ENCODE assay signal across 9 mouse cellular contexts in the genomic region with DNA sequence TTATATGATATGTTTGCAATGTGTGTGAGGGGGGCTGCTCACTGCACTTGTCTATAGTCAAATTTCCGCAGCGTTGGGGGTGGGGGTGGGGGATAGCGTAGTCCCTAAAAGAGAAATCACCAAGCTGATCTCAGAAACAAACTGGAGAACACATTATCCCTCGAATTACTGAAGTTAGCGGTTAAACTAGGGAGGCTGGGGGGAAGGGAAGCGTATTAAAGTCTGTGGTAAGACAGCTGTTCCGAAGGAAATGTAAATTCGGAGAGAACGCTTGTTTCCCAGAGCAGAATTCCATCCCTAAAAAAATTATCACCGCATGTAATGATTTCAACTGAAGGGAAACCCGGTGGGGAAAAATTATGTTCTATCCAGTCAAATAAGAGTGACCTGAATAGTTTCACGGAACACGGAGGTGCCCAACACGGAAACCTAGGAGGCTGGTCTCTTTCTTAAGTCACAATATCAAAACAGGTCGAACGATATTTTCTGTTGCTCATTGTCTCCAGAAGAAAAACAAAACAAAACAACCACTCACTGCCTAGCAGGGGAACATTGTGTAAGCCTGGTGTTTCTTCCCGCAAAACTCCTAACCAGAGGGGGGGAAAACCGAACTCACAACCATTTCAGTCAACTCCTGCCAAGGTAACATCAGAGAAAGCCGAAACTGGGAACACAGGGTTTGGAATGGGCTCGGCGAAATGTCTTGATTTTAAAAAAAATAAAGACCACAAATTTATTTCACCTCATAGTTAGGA. TPM values are rescaled to one million over a fixed set of nuclear protein-coding genes. Genes with fewer than 3 reads are reported as not detected.
DNase-seq lines count a peak whose midpoint lies in the region; ATAC-seq and TF ChIP-seq lines count a peak whose summit lies in the region.
"Had no signal": no experiment of that assay in that cellular context is flagged by ENCODE, and none has a peak within 500 bp of the region (broad histone marks: within the 10 kb centered on the region; RNA-seq: fewer than 3 reads in every experiment).

No protein-coding gene starts in this region.

- ATAC-seq in lung, embryonic 14.5 days (ENCODE audit: insufficient read depth) = no peak
- ATAC-seq in forebrain, embryonic 14.5 days = no peak
- ATAC-seq in liver, embryonic 12.5 days = no peak
- ATAC-seq in stomach, embryonic 16.5 days (ENCODE audit: insufficient read depth, low FRiP score) = no peak

- no peak overlapping the region for H3K9ac ChIP-seq in lung, embryonic 14.5 days
- no peak overlapping the region for H3K9ac ChIP-seq in forebrain, embryonic 14.5 days (ENCODE audit: low read length)
- no peak overlapping the region for H3K9ac ChIP-seq in liver, embryonic 12.5 days
- no peak overlapping the region for H3K9ac ChIP-seq in stomach, embryonic 16.5 days (ENCODE audit: low read length)

- no peaks in the 10 kb centered on the region for H3K36me3 ChIP-seq in lung, embryonic 14.5 days (ENCODE audit: insufficient read depth)
- no peaks in the 10 kb centered on the region for H3K36me3 ChIP-seq in forebrain, embryonic 14.5 days (ENCODE audit: control insufficient read depth, insufficient read depth, low read length)
- H3K36me3 ChIP-seq in liver, embryonic 12.5 days = no peaks in the 10 kb centered on the region
- H3K36me3 ChIP-seq in stomach, embryonic 16.5 days (ENCODE audit: control insufficient read depth, insufficient read depth, low read length) = no peaks in the 10 kb centered on the region

- DNase-seq in lung, embryonic 14.5 days = peak; percentile 21
- DNase-seq in lung, postnatal 14 days = no peak
- DNase-seq in forebrain, embryonic 14.5 days (ENCODE audit: low spot score) = peak; percentile 37
- no peak for DNase-seq in left cerebral cortex, postnatal 25 days (ENCODE audit: low spot score in 2 of 2)
- no peak for DNase-seq in adrenal gland, adult 18-20 months (ENCODE audit: low spot score in 2 of 2)
- DNase-seq: kidney, adult 2 months had no signal

- H3K27ac ChIP-seq in lung, embryonic 14.5 days (ENCODE audit: low read depth) = no peak overlapping the region
- no peak overlapping the region for H3K27ac ChIP-seq in forebrain, embryonic 14.5 days (ENCODE audit: low read depth, low read length)
- no peak overlapping the region for H3K27ac ChIP-seq in liver, embryonic 12.5 days
- H3K27ac ChIP-seq in stomach, embryonic 16.5 days (ENCODE audit: low read length) = no peak overlapping the region

- H3K4me2 ChIP-seq in lung, embryonic 14.5 days = peak overlapping the region; percentile 96
- H3K4me2 ChIP-seq in forebrain, embryonic 14.5 days (ENCODE audit: low read length) = peak overlapping the region; percentile 96
- H3K4me2 ChIP-seq in liver, embryonic 12.5 days = peak overlapping the region; percentile 61
- H3K4me2 ChIP-seq in stomach, embryonic 16.5 days (ENCODE audit: low read depth, low read length) = peak overlapping the region; percentile 82

- intact Hi-C loops in left cerebral cortex, postnatal 25 days (cut with DNase I) = no loop called here

- no peaks in the 10 kb centered on the region for H3K9me3 ChIP-seq in lung, embryonic 14.5 days (ENCODE audit: low read depth, low read length)
- H3K9me3 ChIP-seq in forebrain, embryonic 14.5 days (replicated peaks; ENCODE audit: control insufficient read depth, low read length) = no peaks in the 10 kb centered on the region
- H3K9me3 ChIP-seq in liver, embryonic 12.5 days (replicated peaks) = no peaks in the 10 kb centered on the region
- H3K9me3 ChIP-seq in stomach, embryonic 16.5 days (replicated peaks; ENCODE audit: control insufficient read depth, low read length) = no peaks in the 10 kb centered on the region

- under 1% methylated on average over 21 of the region's 21 CpGs for WGBS in lung, embryonic 14.5 days
- WGBS in forebrain, embryonic 14.5 days = under 1% methylated on average over 21 of the region's 21 CpGs
- WGBS in liver, embryonic 12.5 days (ENCODE audit: insufficient replicate concordance) = 2% methylated on average over 21 of the region's 21 CpGs
- 1% methylated on average over 21 of the region's 21 CpGs for WGBS in stomach, embryonic 16.5 days

- TF ChIP-seq CTCF in lung, embryonic 14.5 days (IDR thresholded peaks at IDR 0.05; ENCODE audit: low read depth) = no peak

- H3K4me1 ChIP-seq in lung, embryonic 14.5 days (ENCODE audit: insufficient read depth) = 0 out of 2 replicates have a peak, but pooled peaks cover 5% of the 10 kb centered on the region
- H3K4me1 ChIP-seq in forebrain, embryonic 14.5 days (ENCODE audit: control insufficient read depth, insufficient read depth, low read length) = peaks cover 7% of the 10 kb centered on the region; the same call in 1 of the 2 replicates
- peaks cover 15% of the 10 kb centered on the region; the same call in 1 of the 2 replicates for H3K4me1 ChIP-seq in liver, embryonic 12.5 days
- H3K4me1 ChIP-seq in stomach, embryonic 16.5 days (ENCODE audit: control insufficient read depth, insufficient read depth, low read length) = peaks cover 17% of the 10 kb centered on the region

- peaks cover 49% of the 10 kb centered on the region for H3K27me3 ChIP-seq in lung, embryonic 14.5 days (ENCODE audit: insufficient read depth, low read length)
- peaks cover 81% of the 10 kb centered on the region for H3K27me3 ChIP-seq in forebrain, embryonic 14.5 days (replicated peaks; ENCODE audit: control insufficient read depth, insufficient read depth, low read length)
- peaks cover 67% of the 10 kb centered on the region for H3K27me3 ChIP-seq in liver, embryonic 12.5 days (replicated peaks)
- peaks cover 45% of the 10 kb centered on the region for H3K27me3 ChIP-seq in stomach, embryonic 16.5 days (ENCODE audit: control insufficient read depth, insufficient read depth, low read length)

- H3K4me3 ChIP-seq in lung, embryonic 14.5 days (ENCODE audit: low read depth, low read length) = peak overlapping the region; percentile 50
- H3K4me3 ChIP-seq in forebrain, embryonic 14.5 days (ENCODE audit: low read depth, low read length) = peak overlapping the region; percentile 54
- H3K4me3 ChIP-seq in liver, embryonic 12.5 days = peak overlapping the region; percentile 49
- peak overlapping the region; percentile 54 for H3K4me3 ChIP-seq in stomach, embryonic 16.5 days (replicated peaks; ENCODE audit: low read length)

RNA-seq across cellular contexts. Expression of a gene that starts 1.9 kb away (rescaled TPM):
- polyA plus RNA-seq in lung, embryonic 14.5 days (2014; fragmentation: Nextera tagmentation; extraction: Ambion mirVana) = 2.4 and 3.5 TPM in 2 replicates
- polyA plus RNA-seq in forebrain, embryonic 14.5 days (2014; fragmentation: Nextera tagmentation; extraction: Ambion mirVana) = 0.41 and 0.44 TPM in 2 replicates
- 2.7 and 3.9 TPM in 2 replicates for polyA plus RNA-seq in liver, embryonic 12.5 days (2016; fragmentation: Nextera tagmentation; extraction: Ambion mirVana)
- 4.4 and 4.8 TPM in 2 replicates for polyA plus RNA-seq in stomach, embryonic 16.5 days (2015; fragmentation: Nextera tagmentation; extraction: Ambion mirVana)
- total RNA-seq in left cerebral cortex, postnatal 25 days (2021) = 1 to 10 TPM; 2.5 to 4.4 TPM
- 10 to 100 TPM; 18.5 to 29.2 TPM for total RNA-seq in adrenal gland, adult 18-20 months (2021)

RNA-seq across cellular contexts. Expression of a gene that starts 15.9 kb away (rescaled TPM):
- not detected in 2 replicates for polyA plus RNA-seq in lung, embryonic 14.5 days (2014; fragmentation: Nextera tagmentation; extraction: Ambion mirVana)
- not detected in 2 replicates for polyA plus RNA-seq in forebrain, embryonic 14.5 days (2014; fragmentation: Nextera tagmentation; extraction: Ambion mirVana)
- polyA plus RNA-seq in liver, embryonic 12.5 days (2016; fragmentation: Nextera tagmentation; extraction: Ambion mirVana) = not detected in 2 replicates
- not detected in 2 replicates for polyA plus RNA-seq in stomach, embryonic 16.5 days (2015; fragmentation: Nextera tagmentation; extraction: Ambion mirVana)
- under 1 TPM; 0.34 to 0.62 TPM for total RNA-seq in left cerebral cortex, postnatal 25 days (2021)
- total RNA-seq in adrenal gland, adult 18-20 months (2021) = not detected
- total RNA-seq: adrenal gland, adult 2 months had no signal
- polyA plus RNA-seq: adrenal gland, adult 2 months; kidney, adult 2 months had no signal

Comparison
In these comparisons a context has a peak if more than half of its experiments do, and no peak if none do; other contexts are left out.
1. DNase-seq: peak in lung, embryonic 14.5 days (single experiment) and forebrain, embryonic 14.5 days (single experiment); none in lung, postnatal 14 days (single experiment), left cerebral cortex, postnatal 25 days (0 of 2) and adrenal gland, adult 18-20 months (0 of 2).
2. Peak in every context shown above with its lines, with median percentiles within 50 percentile points of each other: H3K4me2 ChIP-seq and H3K4me3 ChIP-seq.